Mouse (Mus musculus) CH12.LX (cell line): Measurements from ENCODE around the gene Sigirr. TPM values are rescaled to one million over a fixed set of nuclear protein-coding genes. Genes with fewer than 3 reads are reported as not detected.
A peak's percentile ranks its signal among the peaks of the same experiment; 100 is the strongest.

Experiments
- DNase-seq: peaks from one replicate; pipeline ENCODE4 v3.0.0-alpha.2; 2013; ENCODE audit errors: extremely low read depth
- H3K27ac ChIP-seq: 2 replicates; pipeline ENCODE4 v1.5.1; 2012; ENCODE audit warnings: low read depth, mild to moderate bottlenecking, control low read depth, moderate library complexity; ENCODE audit not compliant: insufficient read depth
- H3K27me3 ChIP-seq: replicated peaks from 2 replicates; pipeline ENCODE3; 2012; ENCODE audit warnings: inconsistent platforms
- H3K36me3 ChIP-seq, 2 experiments: replicated peaks in 1 of 2; 2 replicates each; pipeline versions ENCODE3 to v1.6.1; 2012; ENCODE audit warnings: inconsistent platforms in 1 of 2, low read length in 1 of 2, mild to moderate bottlenecking in 1 of 2, mixed read lengths in 1 of 2, moderate library complexity in 1 of 2; ENCODE audit not compliant: control insufficient read depth in 1 of 2, insufficient read depth in 1 of 2
- H3K4me1 ChIP-seq, 2 experiments: 2 replicates each; pipeline ENCODE4 v1.6.1; 2012; ENCODE audit warnings: inconsistent platforms in 1 of 2, moderate library complexity in 1 of 2; ENCODE audit not compliant: insufficient read depth in 2 of 2, control insufficient read depth in 1 of 2
- H3K4me2 ChIP-seq: 2 replicates; pipeline ENCODE4 v1.6.1; 2012; ENCODE audit warnings: low read depth, mild to moderate bottlenecking, control low read depth; ENCODE audit not compliant: poor library complexity, insufficient read depth, severe bottlenecking
- H3K4me3 ChIP-seq, 3 experiments: fragments of 150-350 bp in 1 of 3; sonication (generic) in 1 of 3; replicated peaks in 1 of 3; 2 replicates each; pipeline versions ENCODE3 to v1.5.1; 2011 to 2012; ENCODE audit warnings: low read depth in 2 of 3, low read length in 2 of 3, mild to moderate bottlenecking in 2 of 3, moderate library complexity in 2 of 3, control low read depth in 1 of 3, improper control_type of control experiment in 1 of 3, inconsistent platforms in 1 of 3, mixed read lengths in 1 of 3; ENCODE audit not compliant: poor library complexity in 1 of 3
- H3K79me2 ChIP-seq: replicated peaks from 2 replicates; pipeline ENCODE4 v1.6.1; 2012; ENCODE audit warnings: mild to moderate bottlenecking, moderate library complexity; ENCODE audit not compliant: control insufficient read depth, poor library complexity, insufficient read depth, severe bottlenecking; ENCODE audit errors: extremely low read depth
- H3K9ac ChIP-seq: 2 replicates; pipeline ENCODE4 v1.6.1; 2012; ENCODE audit warnings: low read depth, mild to moderate bottlenecking, control low read depth, moderate library complexity; ENCODE audit not compliant: insufficient read depth
- H3K9me3 ChIP-seq: replicated peaks from 2 replicates; pipeline ENCODE3; 2012; ENCODE audit warnings: low read length, inconsistent platforms, mixed read lengths
- CHD2 ChIP-seq: IDR thresholded peaks from 2 replicates; pipeline ENCODE4 v1.6.1; 2011; ENCODE audit warnings: low read length, improper control_type of control experiment
- CTCF ChIP-seq, 2 experiments: IDR thresholded peaks in 1 of 2; conservative IDR thresholded peaks in 1 of 2; 2 replicates each; pipeline ENCODE4 v1.5.1; 2011 to 2012; ENCODE audit warnings: low read depth in 2 of 2, low read length in 2 of 2, improper control_type of control experiment in 1 of 2, inconsistent platforms in 1 of 2, mild to moderate bottlenecking in 1 of 2, moderate library complexity in 1 of 2
- EP300 ChIP-seq: IDR thresholded peaks from 2 replicates; pipeline ENCODE4 v1.6.1; 2011; ENCODE audit warnings: low read length, improper control_type of control experiment
- HCFC1 ChIP-seq: IDR thresholded peaks from 2 replicates; pipeline ENCODE4 v1.6.1; 2012; ENCODE audit warnings: low read depth, mild to moderate bottlenecking, inconsistent platforms, low read length, improper control_type of control experiment
- IRF4 ChIP-seq: IDR thresholded peaks from 2 replicates; pipeline ENCODE4 v1.6.1; 2014; ENCODE audit warnings: low read depth, mild to moderate bottlenecking, inconsistent platforms, low read length, improper control_type of control experiment
- JUN ChIP-seq: IDR thresholded peaks from 2 replicates; pipeline ENCODE4 v1.6.1; 2011; ENCODE audit warnings: low read depth, mild to moderate bottlenecking, low read length, improper control_type of control experiment, moderate library complexity; ENCODE audit not compliant: insufficient read depth
- JUND ChIP-seq: conservative IDR thresholded peaks from 2 replicates; pipeline ENCODE4 v1.6.1; 2011; ENCODE audit warnings: low read depth, low read length, improper control_type of control experiment
- KAT2A ChIP-seq: IDR thresholded peaks from 2 replicates; pipeline ENCODE4 v1.6.1; 2012; ENCODE audit warnings: low read length, improper control_type of control experiment, inconsistent platforms; ENCODE audit not compliant: insufficient replicate concordance
- MAFK ChIP-seq: IDR thresholded peaks from 2 replicates; pipeline ENCODE4 v1.6.1; 2011; ENCODE audit warnings: low read length, improper control_type of control experiment; ENCODE audit not compliant: insufficient replicate concordance
- MAX ChIP-seq: IDR thresholded peaks from 2 replicates; pipeline ENCODE4 v1.6.1; 2011; ENCODE audit warnings: low read length, improper control_type of control experiment
- MEF2A ChIP-seq: IDR thresholded peaks from 2 replicates; pipeline ENCODE4 v1.6.1; 2014; ENCODE audit warnings: low read depth, mild to moderate bottlenecking, inconsistent platforms, low read length, improper control_type of control experiment, borderline replicate concordance
- NELFE ChIP-seq: IDR thresholded peaks from 2 replicates; pipeline ENCODE4 v1.6.1; 2011; ENCODE audit warnings: low read depth, low read length, improper control_type of control experiment
- NRF1 ChIP-seq: IDR thresholded peaks from 2 replicates; pipeline ENCODE4 v1.6.1; 2014; ENCODE audit warnings: low read depth, mild to moderate bottlenecking, inconsistent platforms, low read length, improper control_type of control experiment, moderate library complexity
- RAD21 ChIP-seq: IDR thresholded peaks from 2 replicates; pipeline ENCODE4 v1.6.1; 2011; ENCODE audit warnings: low read depth, mild to moderate bottlenecking, low read length, improper control_type of control experiment, moderate library complexity
- SMC3 ChIP-seq: IDR thresholded peaks from 2 replicates; pipeline ENCODE4 v1.6.1; 2011; ENCODE audit warnings: low read depth, low read length, improper control_type of control experiment
- TCF12 ChIP-seq: IDR thresholded peaks from 2 replicates; pipeline ENCODE4 v1.6.1; 2014; ENCODE audit warnings: low read depth, mild to moderate bottlenecking, inconsistent platforms, low read length, improper control_type of control experiment
- UBTF ChIP-seq: IDR thresholded peaks from 2 replicates; pipeline ENCODE4 v1.6.1; 2012; ENCODE audit warnings: low read depth, mild to moderate bottlenecking, inconsistent platforms, low read length, improper control_type of control experiment, moderate library complexity
- ZC3H11A ChIP-seq: IDR thresholded peaks from 2 replicates; pipeline ENCODE4 v1.6.1; 2012; ENCODE audit warnings: low read depth, mild to moderate bottlenecking, inconsistent platforms, low read length, improper control_type of control experiment
- ZKSCAN1 ChIP-seq: IDR thresholded peaks from 2 replicates; pipeline ENCODE4 v1.6.1; 2012; ENCODE audit warnings: low read depth, inconsistent platforms, low read length, improper control_type of control experiment, borderline replicate concordance
- ZMIZ1 ChIP-seq: IDR thresholded peaks from 2 replicates; pipeline ENCODE4 v1.6.1; 2012; ENCODE audit warnings: low read depth, mild to moderate bottlenecking, inconsistent platforms, low read length, improper control_type of control experiment
- ZNF384 ChIP-seq: IDR thresholded peaks from 2 replicates; pipeline ENCODE4 v1.6.1; 2012; ENCODE audit warnings: low read depth, low read length, improper control_type of control experiment, inconsistent platforms
- dilution Hi-C: fragments of 300-500 bp; cut with MboI; formaldehyde crosslinking; loops from 2 replicates; pipeline ENCODE4 v1.14.3; 2020; ENCODE audit warnings: low sequenced_read_pairs; ENCODE audit not compliant: extremely low pct_unique_long_range_greater_than_20kb, extremely low pct_ligation_motif_present
- in situ Hi-C: fragments of 300-500 bp; cut with MboI; formaldehyde crosslinking; loops from 3 replicates; pipeline ENCODE4 v1.14.3; 2019; ENCODE audit warnings: low sequenced_read_pairs, low pct_ligation_motif_present, low pct_unique_long_range_greater_than_20kb, mixed read lengths
- polyA plus RNA-seq: library from polyadenylated mRNA; unstranded; fragments of >175 nt; gene quantifications from 2 replicates; pipeline ENCODE4 v1.2.1, GENCODE M21; 2012; ENCODE audit warnings: low read depth; ENCODE audit not compliant: insufficient read length
- total RNA-seq, 2 experiments: library from RNA; depleted of rRNA; stranded (reverse); fragments of 300-350 nt in 1 of 2; fragments of >200 nt in 1 of 2; gene quantifications; 2 replicates each; pipeline ENCODE4 v1.2.3; 2012 to 2014

Sigirr gene
- total and polyA plus RNA-seq, 3 experiments: 15.6 to 19.2 (median 16.1) TPM

- no peak overlapping the region for H3K4me3 ChIP-seq
- no peak overlapping the region for H3K27ac ChIP-seq
- in situ Hi-C loops: no loop called here
- no peaks in the 10 kb centered on the region for H3K9me3 ChIP-seq
- H3K4me2 ChIP-seq: no peak overlapping the region
- dilution Hi-C loops: no loop called here
- H3K4me1 ChIP-seq: peaks cover 2 to 7% of the 10 kb centered on the region in 2 experiments; a peak in 1 of 4 replicates
- H3K36me3 ChIP-seq: peaks cover 24 to 83% of the 10 kb centered on the region in 2 experiments
- H3K9ac ChIP-seq: no peak overlapping the region
- no peaks in the 10 kb centered on the region for H3K79me2 ChIP-seq
- DNase-seq: peak; percentile 53
- TF ChIP-seq ZC3H11A (no peak), TCF12 (no peak), ZMIZ1 (no peak), ZNF384 (no peak), HCFC1 (no peak), JUN (no peak), ZKSCAN1 (no peak), MAFK (no peak), SMC3 (peak; percentile 32; the same call in 1 of the 2 replicates), CTCF (conservative IDR thresholded peaks at IDR 0.05 in 1 of 2, IDR thresholded peaks at IDR 0.05 in 1 of 2; ENCODE audit: low read depth in 2 of 2, low read length in 2 of 2) (peak; percentile 33 to 64), RAD21 (peak; percentile 7; the same call in 1 of the 2 replicates), UBTF (no peak), CHD2 (no peak), MAX (no peak), JUND (no peak), NRF1 (no peak), IRF4 (no peak), EP300 (no peak), NELFE (no peak), KAT2A (no peak)
- H3K27me3 ChIP-seq: no peaks in the 10 kb centered on the region
Observed at GRCm38 (mm10) chr7:141143112-141143511, 42.7 kb upstream of the Sigirr start.

DNA sequence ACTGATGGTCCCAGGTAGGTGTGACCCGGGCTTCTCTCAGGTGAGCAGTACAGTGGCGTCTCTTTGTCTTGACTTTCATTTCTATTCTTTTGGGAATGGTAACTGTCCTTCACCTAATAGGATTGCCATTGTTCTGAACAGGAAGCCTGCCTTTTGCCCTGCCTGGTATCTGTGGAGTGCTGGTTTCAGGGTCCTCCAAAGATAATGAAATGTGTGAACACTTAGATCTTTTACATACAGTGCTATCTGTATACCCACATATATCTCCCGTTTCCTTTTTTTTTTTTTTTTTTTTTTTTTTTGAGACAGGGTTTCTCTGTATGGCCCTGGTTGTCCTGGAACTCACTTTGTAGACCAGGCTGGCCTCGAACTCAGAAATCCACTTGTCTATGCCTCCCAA, 41.0 kb upstream of the Sigirr start:
- Histone ChIP-seq H3K27me3 (no peaks in the 10 kb centered on the region), H3K4me3 (no peak overlapping the region), H3K9ac (no peak overlapping the region), H3K9me3 (no peaks in the 10 kb centered on the region), H3K4me1 (peaks cover 2 to 7% of the 10 kb centered on the region in 2 experiments; a peak in 1 of 4 replicates), H3K27ac (no peak overlapping the region), H3K4me2 (no peak overlapping the region), H3K36me3 (peaks cover 32 to 81% of the 10 kb centered on the region in 2 experiments), H3K79me2 (no peaks in the 10 kb centered on the region)
- in situ Hi-C loops (no loop called here), dilution Hi-C loops (no loop called here)
- no peak for TF ChIP-seq MEF2A
- no peak for TF ChIP-seq RAD21
- no peak for TF ChIP-seq ZKSCAN1
- no peak for DNase-seq
